Mouse (Mus musculus): ENCODE results near the gene Igsf10. TPM values are rescaled to one million over a fixed set of nuclear protein-coding genes. Genes with fewer than 3 reads are reported as not detected.

Igsf10 gene
- polyA plus RNA-seq, 1 experiment: 1.0 TPM

GRCm38 (mm10) chr3:59290551-59290950 is 53.6 kb downstream of the Igsf10 start:
- Histone ChIP-seq H3K4me1 (ENCODE audit: control insufficient read depth, insufficient read depth, insufficient read length, low read length) (no peaks in the 10 kb centered on the region), H3K36me3 (ENCODE audit: control insufficient read depth, insufficient read depth, low read length) (no peaks in the 10 kb centered on the region), H3K27me3 (ENCODE audit: control insufficient read depth, insufficient read depth, low read length) (no peaks in the 10 kb centered on the region), H3K27ac (ENCODE audit: insufficient read depth, low read depth, low read length) (no peak overlapping the region), H3K4me3 (ENCODE audit: low read depth, low read length) (no peak overlapping the region)
- TF ChIP-seq POLR2A (IDR thresholded peaks at IDR 0.05; ENCODE audit: low read depth, low read length) (no peak), CTCF (IDR thresholded peaks at IDR 0.05; ENCODE audit: extremely low read depth, insufficient read length, insufficient replicate concordance, low read depth, low read length) (no peak)
- 44% methylated on average over 2 of the region's 2 CpGs for WGBS

- H3K4me3 ChIP-seq (ENCODE audit: low read depth, low read length): no peak overlapping the region
- H3K4me1 ChIP-seq (ENCODE audit: control insufficient read depth, insufficient read depth, insufficient read length, low read length): no peaks in the 10 kb centered on the region
- no peaks in the 10 kb centered on the region for H3K36me3 ChIP-seq (ENCODE audit: control insufficient read depth, insufficient read depth, low read length)
- H3K27me3 ChIP-seq (ENCODE audit: control insufficient read depth, insufficient read depth, low read length): no peaks in the 10 kb centered on the region
- no peak for TF ChIP-seq POLR2A (IDR thresholded peaks at IDR 0.05; ENCODE audit: low read depth, low read length)
- H3K27ac ChIP-seq (ENCODE audit: insufficient read depth, low read depth, low read length): no peak overlapping the region
Measured at GRCm38 (mm10) chr3:59278620-59279019, 65.6 kb downstream of the Igsf10 start.

GRCm38 (mm10) chr3:59278254-59278533 is 66.0 kb downstream of the Igsf10 start:
- no peak for TF ChIP-seq POLR2A (IDR thresholded peaks at IDR 0.05; ENCODE audit: low read depth, low read length)
- no peak for TF ChIP-seq CTCF (IDR thresholded peaks at IDR 0.05; ENCODE audit: extremely low read depth, insufficient read length, insufficient replicate concordance, low read depth, low read length)
- Histone ChIP-seq H3K36me3 (ENCODE audit: control insufficient read depth, insufficient read depth, low read length) (no peaks in the 10 kb centered on the region), H3K4me1 (ENCODE audit: control insufficient read depth, insufficient read depth, insufficient read length, low read length) (no peaks in the 10 kb centered on the region), H3K27ac (ENCODE audit: insufficient read depth, low read depth, low read length) (no peak overlapping the region), H3K27me3 (ENCODE audit: control insufficient read depth, insufficient read depth, low read length) (no peaks in the 10 kb centered on the region), H3K4me3 (ENCODE audit: low read depth, low read length) (no peak overlapping the region)
- WGBS: 93% methylated on average over 3 of the region's 3 CpGs

- Histone ChIP-seq H3K4me1 (ENCODE audit: control insufficient read depth, insufficient read depth, insufficient read length, low read length) (no peaks in the 10 kb centered on the region), H3K4me3 (ENCODE audit: low read depth, low read length) (no peak overlapping the region), H3K27ac (ENCODE audit: insufficient read depth, low read depth, low read length) (no peak overlapping the region), H3K36me3 (ENCODE audit: control insufficient read depth, insufficient read depth, low read length) (no peaks in the 10 kb centered on the region), H3K27me3 (ENCODE audit: control insufficient read depth, insufficient read depth, low read length) (no peaks in the 10 kb centered on the region)
- TF ChIP-seq POLR2A (IDR thresholded peaks at IDR 0.05; ENCODE audit: low read depth, low read length) (no peak), CTCF (IDR thresholded peaks at IDR 0.05; ENCODE audit: extremely low read depth, insufficient read length, insufficient replicate concordance, low read depth, low read length) (no peak)
- 58% methylated on average over 3 of the region's 3 CpGs for WGBS
Measured at GRCm38 (mm10) chr3:59277502-59278253, 66.5 kb downstream of the Igsf10 start.

GRCm38 (mm10) chr3:59270811-59271210 is 73.4 kb downstream of the Igsf10 start:
- no peak overlapping the region for H3K4me3 ChIP-seq (ENCODE audit: low read depth, low read length)
- no peak overlapping the region for H3K27ac ChIP-seq (ENCODE audit: insufficient read depth, low read depth, low read length)
- H3K36me3 ChIP-seq (ENCODE audit: control insufficient read depth, insufficient read depth, low read length): no peaks in the 10 kb centered on the region
- H3K4me1 ChIP-seq (ENCODE audit: control insufficient read depth, insufficient read depth, insufficient read length, low read length): no peaks in the 10 kb centered on the region
- no peaks in the 10 kb centered on the region for H3K27me3 ChIP-seq (ENCODE audit: control insufficient read depth, insufficient read depth, low read length)
- TF ChIP-seq CTCF (IDR thresholded peaks at IDR 0.05; ENCODE audit: extremely low read depth, insufficient read length, insufficient replicate concordance, low read depth, low read length) (no peak), POLR2A (IDR thresholded peaks at IDR 0.05; ENCODE audit: low read depth, low read length) (no peak)
- whole genome bisulfite sequencing: 84% methylated on average over 6 of the region's 6 CpGs

Other genes starting within 250 kb of the Igsf10 start
- 0.32 and 0.49 TPM in 2 replicates for gene Gpr171, start 242.6 kb downstream of the Igsf10 start, polyA plus RNA-seq (2012; rRNA removed)
- 3.4 TPM in 2 replicates for gene P2ry14, start 190.8 kb downstream of the Igsf10 start, polyA plus RNA-seq (2012; rRNA removed)
- not detected in 2 replicates for gene Gpr87, start 149.3 kb downstream of the Igsf10 start, polyA plus RNA-seq (2012; rRNA removed)
- 0.50 and 0.74 TPM in 2 replicates for gene P2ry13, start 133.5 kb downstream of the Igsf10 start, polyA plus RNA-seq (2012; rRNA removed)
- 0.56 and 1.1 TPM in 2 replicates for gene P2ry12, start 81.5 kb downstream of the Igsf10 start, polyA plus RNA-seq (2012; rRNA removed)